In genomic region chr17:73022630-73023051, GRCm38 (mm10) we compare ENCODE assay signal across 9 mouse cellular contexts.
DNase-seq lines count a peak whose midpoint lies in the region; ATAC-seq lines count a peak whose summit lies in the region.
"Had no signal": no experiment of that assay in that cellular context is flagged by ENCODE, and none has a peak within 500 bp of the region (broad histone marks: within the 10 kb centered on the region; RNA-seq: fewer than 3 reads in every experiment).

No protein-coding gene starts in this region.

- DNase-seq in left cerebral cortex, postnatal 4 days, result peak; percentile 41
- no peak for DNase-seq in left cerebral cortex, adult 9 months (ENCODE audit: low spot score in 2 of 2)
- DNase-seq in embryonic facial prominence, embryonic 14.5 days (ENCODE audit: low spot score), result no peak
- DNase-seq in heart, postnatal 25 days (ENCODE audit: low spot score), result peak; percentile 77
- peak; percentile 67 for DNase-seq in testis, postnatal 10 days (ENCODE audit: low spot score)

- ATAC-seq in embryonic facial prominence, embryonic 14.5 days (ENCODE audit: low read depth), result peak; percentile 68
- peak; percentile 63 for ATAC-seq in limb, embryonic 15.5 days (ENCODE audit: insufficient number of reproducible peaks, low FRiP score, low TSS enrichment, low read depth)
- ATAC-seq in forebrain, embryonic 12.5 days (ENCODE audit: low FRiP score), result no peak
- no peak for ATAC-seq in midbrain, embryonic 16.5 days

- no peak overlapping the region for H3K27ac ChIP-seq in embryonic facial prominence, embryonic 14.5 days (replicated peaks; ENCODE audit: low read depth, low read length)
- H3K27ac ChIP-seq in limb, embryonic 15.5 days, result peak overlapping the region; percentile 38; the same call in 1 of the 2 replicates
- no peak overlapping the region for H3K27ac ChIP-seq in forebrain, embryonic 12.5 days
- no peak overlapping the region for H3K27ac ChIP-seq in midbrain, embryonic 16.5 days (ENCODE audit: low read length)

- H3K27me3 ChIP-seq in embryonic facial prominence, embryonic 14.5 days (replicated peaks; ENCODE audit: control insufficient read depth, insufficient read depth, low read length), result no peaks in the 10 kb centered on the region
- H3K27me3 ChIP-seq in limb, embryonic 15.5 days, result no peaks in the 10 kb centered on the region
- H3K27me3 ChIP-seq in forebrain, embryonic 12.5 days, result no peaks in the 10 kb centered on the region; the same call in 1 of the 2 replicates
- no peaks in the 10 kb centered on the region for H3K27me3 ChIP-seq in midbrain, embryonic 16.5 days (ENCODE audit: control insufficient read depth, insufficient read depth, low read depth, low read length)

- 0 out of 2 replicates have a peak, but pooled peaks cover 3% of the 10 kb centered on the region for H3K4me1 ChIP-seq in embryonic facial prominence, embryonic 14.5 days (ENCODE audit: control insufficient read depth, insufficient read depth, low read length)
- H3K4me1 ChIP-seq in limb, embryonic 15.5 days, result peaks cover 12% of the 10 kb centered on the region
- no peaks in the 10 kb centered on the region for H3K4me1 ChIP-seq in forebrain, embryonic 12.5 days
- H3K4me1 ChIP-seq in midbrain, embryonic 16.5 days (ENCODE audit: control insufficient read depth, insufficient read depth, low read length), result no peaks in the 10 kb centered on the region

- H3K9ac ChIP-seq in embryonic facial prominence, embryonic 14.5 days (ENCODE audit: low read depth, low read length), result no peak overlapping the region
- H3K9ac ChIP-seq in limb, embryonic 15.5 days, result no peak overlapping the region
- no peak overlapping the region for H3K9ac ChIP-seq in forebrain, embryonic 12.5 days
- H3K9ac ChIP-seq in midbrain, embryonic 16.5 days (ENCODE audit: low read depth, low read length), result no peak overlapping the region

- WGBS in embryonic facial prominence, embryonic 14.5 days, result 46% methylated on average over 8 of the region's 8 CpGs
- 41% methylated on average over 8 of the region's 8 CpGs for whole genome bisulfite sequencing in limb, embryonic 15.5 days
- 75% methylated on average over 8 of the region's 8 CpGs for WGBS in forebrain, embryonic 12.5 days
- WGBS in midbrain, embryonic 16.5 days, result 66% methylated on average over 8 of the region's 8 CpGs

- no peak overlapping the region for H3K4me2 ChIP-seq in embryonic facial prominence, embryonic 14.5 days (ENCODE audit: low read depth, low read length)
- H3K4me2 ChIP-seq in limb, embryonic 15.5 days, result no peak overlapping the region
- H3K4me2 ChIP-seq in forebrain, embryonic 12.5 days, result no peak overlapping the region
- no peak overlapping the region for H3K4me2 ChIP-seq in midbrain, embryonic 16.5 days (ENCODE audit: low read length)

- intact Hi-C loops in left cerebral cortex, postnatal 4 days (cut with DNase I), result no loop called here
- intact Hi-C loops in heart, postnatal 25 days (cut with DNase I), result loop anchor here (1.0 to 10.0 kb wide), 4 partner anchors 45 to 272 kb away; partner anchors contain the start of gene Lbh

- H3K9me3 ChIP-seq in embryonic facial prominence, embryonic 14.5 days (ENCODE audit: control insufficient read depth, low read length), result no peaks in the 10 kb centered on the region
- H3K9me3 ChIP-seq in limb, embryonic 15.5 days, result no peaks in the 10 kb centered on the region
- no peaks in the 10 kb centered on the region for H3K9me3 ChIP-seq in forebrain, embryonic 12.5 days
- no peaks in the 10 kb centered on the region for H3K9me3 ChIP-seq in midbrain, embryonic 16.5 days (replicated peaks; ENCODE audit: control insufficient read depth, low read length, poor library complexity, severe bottlenecking)
- H3K9me3 ChIP-seq: G1E had no signal

- H3K36me3 ChIP-seq in embryonic facial prominence, embryonic 14.5 days (ENCODE audit: control insufficient read depth, insufficient read depth, low read length), result no peaks in the 10 kb centered on the region
- H3K36me3 ChIP-seq in limb, embryonic 15.5 days, result no peaks in the 10 kb centered on the region
- H3K36me3 ChIP-seq in forebrain, embryonic 12.5 days (replicated peaks), result no peaks in the 10 kb centered on the region
- no peaks in the 10 kb centered on the region for H3K36me3 ChIP-seq in midbrain, embryonic 16.5 days (ENCODE audit: control insufficient read depth, insufficient read depth, low read length)
- H3K36me3 ChIP-seq: G1E had no signal

- H3K4me3 ChIP-seq in embryonic facial prominence, embryonic 14.5 days (ENCODE audit: low read depth, low read length), result no peak overlapping the region
- H3K4me3 ChIP-seq in limb, embryonic 15.5 days, result no peak overlapping the region
- H3K4me3 ChIP-seq in forebrain, embryonic 12.5 days (replicated peaks), result no peak overlapping the region
- no peak overlapping the region for H3K4me3 ChIP-seq in midbrain, embryonic 16.5 days (ENCODE audit: low read depth, low read length)

Comparison
In these comparisons a context has a peak if more than half of its experiments do, and no peak if none do; other contexts are left out.
1. DNase-seq: peak in left cerebral cortex, postnatal 4 days (single experiment), heart, postnatal 25 days (single experiment) and testis, postnatal 10 days (single experiment); none in left cerebral cortex, adult 9 months (0 of 2) and embryonic facial prominence, embryonic 14.5 days (single experiment).
2. ATAC-seq: peak in embryonic facial prominence, embryonic 14.5 days (single experiment) and limb, embryonic 15.5 days (single experiment); none in forebrain, embryonic 12.5 days (single experiment) and midbrain, embryonic 16.5 days (single experiment).